Mouse (Mus musculus) forebrain, embryonic 13.5 days (tissue): Measurements from ENCODE around the gene Rrp12. TPM values are rescaled to one million over a fixed set of nuclear protein-coding genes. Genes with fewer than 3 reads are reported as not detected.
"Not testable (repeated sequence)": the region's sequence is repeated elsewhere in the genome, so short reads cannot be mapped to it uniquely, and the experiment has no call there.

Experiments used
- ATAC-seq: fragments of 200-750 bp; cut with Nextera tagmentation; 2 replicates; pipeline ENCODE4 v1.8.0; 2017
- H3K27ac ChIP-seq: fragments of 300-500 bp; sonication (generic); 2 replicates; pipeline ENCODE4 v1.5.1; 2015; ENCODE audit warnings: inconsistent platforms, mild to moderate bottlenecking, moderate library complexity
- H3K27me3 ChIP-seq: fragments of 300-500 bp; sonication (generic); 2 replicates; pipeline ENCODE4 v1.6.1; 2015; ENCODE audit warnings: mild to moderate bottlenecking, inconsistent platforms
- H3K36me3 ChIP-seq: fragments of 300-500 bp; sonication (generic); 2 replicates; pipeline ENCODE4 v1.6.1; 2015; ENCODE audit warnings: mild to moderate bottlenecking, inconsistent platforms; ENCODE audit not compliant: poor library complexity, severe bottlenecking
- H3K4me1 ChIP-seq: fragments of 300-500 bp; sonication (generic); 2 replicates; pipeline ENCODE4 v1.6.1; 2015; ENCODE audit warnings: inconsistent platforms
- H3K4me2 ChIP-seq: fragments of 300-500 bp; sonication (generic); 2 replicates; pipeline ENCODE4 v1.6.1; 2015; ENCODE audit warnings: inconsistent platforms, mild to moderate bottlenecking, moderate library complexity
- H3K4me3 ChIP-seq: fragments of 300-500 bp; sonication (generic); 2 replicates; pipeline ENCODE4 v1.5.1; 2015; ENCODE audit warnings: mild to moderate bottlenecking, inconsistent platforms
- H3K9ac ChIP-seq: fragments of 300-500 bp; sonication (generic); 2 replicates; pipeline ENCODE4 v1.6.1; 2015; ENCODE audit warnings: mild to moderate bottlenecking, inconsistent platforms
- H3K9me3 ChIP-seq: fragments of 300-500 bp; sonication (generic); replicated peaks from 2 replicates; pipeline ENCODE4 v1.6.1; 2016; ENCODE audit warnings: inconsistent platforms
- WGBS: fragments of 180-500 bp; shearing (Covaris S2); methylation state at CpG from one replicate; pipeline ENCODE4 v1.1.7; 2015; 5-methylcytosine and 5-hydroxymethylcytosine counted together
- polyA plus RNA-seq: library from polyadenylated mRNA; unstranded; fragments of >200 nt; fragmentation: Nextera tagmentation; extraction: Ambion mirVana; gene quantifications from 2 replicates; pipeline ENCODE4 v1.2.1, GENCODE M21; 2015

The Rrp12 gene
- polyA plus RNA-seq, 1 experiment from 2014 or later = 15.8 TPM

GRCm38 (mm10) chr19:41901696-41902095, 5.7 kb upstream of the Rrp12 start:
- H3K9ac ChIP-seq = no peak overlapping the region
- H3K4me3 ChIP-seq = no peak overlapping the region
- H3K9me3 ChIP-seq = no peaks in the 10 kb centered on the region
- H3K36me3 ChIP-seq = no peaks in the 10 kb centered on the region
- peaks cover under 1% of the 10 kb centered on the region; the same call in 1 of the 2 replicates for H3K4me1 ChIP-seq
- 57% methylated on average over 2 of the region's 2 CpGs for WGBS
- H3K27me3 ChIP-seq = no peaks in the 10 kb centered on the region
- H3K27ac ChIP-seq = 0 out of 2 replicates have a peak overlapping the region, but pooled peaks have one; percentile 21
- no peak overlapping the region for H3K4me2 ChIP-seq
- no peak for ATAC-seq

- Histone ChIP-seq H3K4me3 (no peak overlapping the region), H3K27me3 (no peaks in the 10 kb centered on the region), H3K4me1 (peaks cover 6% of the 10 kb centered on the region), H3K9me3 (no peaks in the 10 kb centered on the region), H3K27ac (no peak overlapping the region), H3K9ac (no peak overlapping the region), H3K36me3 (no peaks in the 10 kb centered on the region), H3K4me2 (no peak overlapping the region)
- no peak for ATAC-seq
- WGBS = 86% methylated on average over 8 of the region's 8 CpGs
Measured at GRCm38 (mm10) chr19:41900495-41901090, 4.6 kb upstream of the Rrp12 start.

- H3K9me3 ChIP-seq = no peaks in the 10 kb centered on the region
- no peaks in the 10 kb centered on the region for H3K27me3 ChIP-seq
- H3K36me3 ChIP-seq = no peaks in the 10 kb centered on the region
- no peak overlapping the region for H3K4me2 ChIP-seq
- peaks cover 18% of the 10 kb centered on the region for H3K4me1 ChIP-seq
- H3K9ac ChIP-seq = no peak overlapping the region
- ATAC-seq = no peak
- no peak overlapping the region for H3K27ac ChIP-seq
- H3K4me3 ChIP-seq = no peak overlapping the region
- 45% methylated on average over 4 of the region's 4 CpGs for WGBS
Measured at GRCm38 (mm10) chr19:41898860-41899259, 2.9 kb upstream of the Rrp12 start.

- peak; percentile 34; the same call in 1 of the 2 replicates for ATAC-seq
- WGBS = 20% methylated on average over 18 of the region's 18 CpGs
Measured at GRCm38 (mm10) chr19:41896319-41896711, 342 bp upstream of the Rrp12 start.

GRCm38 (mm10) chr19:41894959-41895358, 1.0 kb downstream of the Rrp12 start:
- Histone ChIP-seq H3K4me1 (peaks cover 18% of the 10 kb centered on the region), H3K27ac (no peak overlapping the region), H3K4me3 (peak overlapping the region; percentile 91), H3K9me3 (no peaks in the 10 kb centered on the region), H3K4me2 (peak overlapping the region; percentile 83), H3K27me3 (no peaks in the 10 kb centered on the region), H3K9ac (peak overlapping the region; percentile 68), H3K36me3 (peaks cover 14% of the 10 kb centered on the region)
- WGBS = 54% methylated on average over 7 of the region's 7 CpGs
- no peak for ATAC-seq

More at GRCm38 (mm10) chr19:41896319-41896711, 342 bp upstream of the Rrp12 start:
- Histone ChIP-seq H3K27ac (no peak overlapping the region), H3K9ac (peak overlapping the region; percentile 61), H3K4me1 (peaks cover 18% of the 10 kb centered on the region), H3K9me3 (no peaks in the 10 kb centered on the region), H3K4me3 (peak overlapping the region; percentile 91), H3K4me2 (peak overlapping the region; percentile 83), H3K36me3 (peaks cover under 1% of the 10 kb centered on the region; the same call in 1 of the 2 replicates), H3K27me3 (no peaks in the 10 kb centered on the region)

- no peak overlapping the region for H3K27ac ChIP-seq
- H3K36me3 ChIP-seq = peaks cover 75% of the 10 kb centered on the region
- no peaks in the 10 kb centered on the region for H3K9me3 ChIP-seq
- no peak for ATAC-seq
- H3K4me2 ChIP-seq = no peak overlapping the region
- no peak overlapping the region for H3K4me3 ChIP-seq
- H3K4me1 ChIP-seq = no peaks in the 10 kb centered on the region
- H3K9ac ChIP-seq = no peak overlapping the region
- no peaks in the 10 kb centered on the region for H3K27me3 ChIP-seq
Measured at GRCm38 (mm10) chr19:41888191-41888590, 7.8 kb downstream of the Rrp12 start.

GRCm38 (mm10) chr19:41883882-41884281, 12.1 kb downstream of the Rrp12 start:
- Histone ChIP-seq H3K9me3 (no peaks in the 10 kb centered on the region), H3K9ac (no peak overlapping the region), H3K27ac (no peak overlapping the region), H3K4me2 (no peak overlapping the region), H3K4me3 (no peak overlapping the region), H3K27me3 (no peaks in the 10 kb centered on the region), H3K4me1 (no peaks in the 10 kb centered on the region), H3K36me3 (peaks cover 89% of the 10 kb centered on the region)
- no peak for ATAC-seq
- WGBS = 93% methylated on average over 9 of the region's 9 CpGs

GRCm38 (mm10) chr19:41881842-41882241, 14.1 kb downstream of the Rrp12 start:
- no peak overlapping the region for H3K4me2 ChIP-seq
- no peak overlapping the region for H3K4me3 ChIP-seq
- H3K9ac ChIP-seq = no peak overlapping the region
- WGBS = 97% methylated on average over 4 of the region's 4 CpGs
- H3K36me3 ChIP-seq = peaks cover 80% of the 10 kb centered on the region
- no peak for ATAC-seq
- H3K9me3 ChIP-seq = no peaks in the 10 kb centered on the region
- no peaks in the 10 kb centered on the region for H3K27me3 ChIP-seq
- H3K4me1 ChIP-seq = no peaks in the 10 kb centered on the region
- no peak overlapping the region for H3K27ac ChIP-seq

- Histone ChIP-seq H3K4me3 (no peak overlapping the region), H3K36me3 (peaks cover 89% of the 10 kb centered on the region), H3K9ac (no peak overlapping the region), H3K9me3 (no peaks in the 10 kb centered on the region), H3K27me3 (no peaks in the 10 kb centered on the region), H3K27ac (no peak overlapping the region), H3K4me2 (no peak overlapping the region), H3K4me1 (no peaks in the 10 kb centered on the region)
- no peak for ATAC-seq
- 90% methylated on average over 14 of the region's 14 CpGs for WGBS
Measured at GRCm38 (mm10) chr19:41874356-41874755, 21.6 kb downstream of the Rrp12 start.

GRCm38 (mm10) chr19:41872285-41872684, 23.7 kb downstream of the Rrp12 start:
- no peak overlapping the region for H3K9ac ChIP-seq
- no peaks in the 10 kb centered on the region for H3K27me3 ChIP-seq
- H3K4me3 ChIP-seq = no peak overlapping the region
- H3K4me2 ChIP-seq = no peak overlapping the region
- 94% methylated on average over 2 of the region's 2 CpGs for WGBS
- no peaks in the 10 kb centered on the region for H3K9me3 ChIP-seq
- H3K36me3 ChIP-seq = peaks cover 97% of the 10 kb centered on the region
- no peak for ATAC-seq
- no peaks in the 10 kb centered on the region for H3K4me1 ChIP-seq
- no peak overlapping the region for H3K27ac ChIP-seq

- H3K27ac ChIP-seq, ATAC-seq, H3K9ac ChIP-seq, H3K27me3 ChIP-seq, H3K4me1 ChIP-seq, H3K4me2 ChIP-seq, H3K9me3 ChIP-seq, H3K4me3 ChIP-seq: not testable (repeated sequence)
- H3K36me3 ChIP-seq = peaks cover 97% of the 10 kb centered on the region
- 92% methylated on average over 5 of the region's 5 CpGs for WGBS
Measured at GRCm38 (mm10) chr19:41869946-41870345, 26.0 kb downstream of the Rrp12 start.

- Histone ChIP-seq H3K9ac (no peak overlapping the region), H3K36me3 (peaks cover 96% of the 10 kb centered on the region), H3K27me3 (no peaks in the 10 kb centered on the region), H3K4me2 (no peak overlapping the region), H3K4me3 (no peak overlapping the region), H3K27ac (no peak overlapping the region), H3K9me3 (no peaks in the 10 kb centered on the region), H3K4me1 (no peaks in the 10 kb centered on the region)
- no peak for ATAC-seq
- 95% methylated on average over 5 of the region's 5 CpGs for WGBS
Measured at GRCm38 (mm10) chr19:41869296-41869695, 26.7 kb downstream of the Rrp12 start.

- no peak overlapping the region for H3K27ac ChIP-seq
- H3K27me3 ChIP-seq = no peaks in the 10 kb centered on the region
- no peaks in the 10 kb centered on the region for H3K4me1 ChIP-seq
- H3K36me3 ChIP-seq = peaks cover 96% of the 10 kb centered on the region
- ATAC-seq = no peak
- no peak overlapping the region for H3K4me3 ChIP-seq
- no peaks in the 10 kb centered on the region for H3K9me3 ChIP-seq
- WGBS = 90% methylated on average over 8 of the region's 8 CpGs
- H3K4me2 ChIP-seq = no peak overlapping the region
- no peak overlapping the region for H3K9ac ChIP-seq
Measured at GRCm38 (mm10) chr19:41866707-41867106, 29.3 kb downstream of the Rrp12 start.
